Mouse (Mus musculus): ENCODE results near the gene Olfr295.

Gene Olfr295

GRCm38 (mm10) chr7:86583562-86583961 lies at the start of gene Olfr295:
Gene Olfr295 (plus strand): TSS chr7:86583862.
- no peak for DNase-seq (ENCODE audit: low read depth, low spot score)
- no peaks in the 10 kb centered on the region for H3K27me3 ChIP-seq (ENCODE audit: control insufficient read depth, insufficient read depth, low read length, poor library complexity, severe bottlenecking)
- no peaks in the 10 kb centered on the region for H3K36me3 ChIP-seq (ENCODE audit: control insufficient read depth, insufficient read depth, low read length, poor library complexity, severe bottlenecking)

GRCm38 (mm10) chr7:86616543-86616942 lies 32.9 kb downstream of the Olfr295 start, which contains the start of gene Olfr294:
Gene Olfr294 (minus strand): TSS chr7:86616643.
- DNase-seq (ENCODE audit: low read depth, low spot score) = no peak
- Histone ChIP-seq H3K36me3 (ENCODE audit: control insufficient read depth, insufficient read depth, low read length, poor library complexity, severe bottlenecking) (no peaks in the 10 kb centered on the region), H3K27me3 (ENCODE audit: control insufficient read depth, insufficient read depth, low read length, poor library complexity, severe bottlenecking) (no peaks in the 10 kb centered on the region)

Data from splenic B cell, adult 2 months (primary cell).